Mouse (Mus musculus) bone marrow macrophage, adult 2 months (primary cell): ENCODE data around the gene A930018P22Rik. TPM values are rescaled to one million over a fixed set of nuclear protein-coding genes. Genes with fewer than 3 reads are reported as not detected.
"Not testable (repeated sequence)": the region's sequence is repeated elsewhere in the genome, so short reads cannot be mapped to it uniquely, and the experiment has no call there.

Experiments
- H3K27ac ChIP-seq: 2 replicates; pipeline ENCODE4 v1.5.1; 2012; ENCODE audit warnings: low read depth, low read length; ENCODE audit not compliant: insufficient read depth
- H3K4me1 ChIP-seq: 2 replicates; pipeline ENCODE4 v1.6.1; 2012; ENCODE audit warnings: low read length; ENCODE audit not compliant: control insufficient read depth, insufficient read depth
- H3K4me3 ChIP-seq: 2 replicates; pipeline ENCODE4 v1.5.1; 2012; ENCODE audit warnings: mild to moderate bottlenecking, low read length, moderate library complexity; ENCODE audit not compliant: insufficient read depth
- CTCF ChIP-seq: IDR thresholded peaks from 2 replicates; pipeline ENCODE4 v1.5.1; 2012; ENCODE audit warnings: low read depth, mild to moderate bottlenecking, low read length, moderate library complexity
- POLR2A ChIP-seq: IDR thresholded peaks from 2 replicates; pipeline ENCODE4 v1.6.1; 2012; ENCODE audit warnings: mild to moderate bottlenecking, low read depth, low read length, borderline replicate concordance
- polyA plus RNA-seq: library from polyadenylated mRNA; stranded (reverse); fragments of >200 nt; gene quantifications from 2 replicates; pipeline ENCODE4 v1.2.4, GENCODE M21; 2012; ENCODE audit not compliant: missing spikeins, insufficient read depth, insufficient read length

The A930018P22Rik gene
- polyA plus RNA-seq, 1 experiment, result not detected

DNA sequence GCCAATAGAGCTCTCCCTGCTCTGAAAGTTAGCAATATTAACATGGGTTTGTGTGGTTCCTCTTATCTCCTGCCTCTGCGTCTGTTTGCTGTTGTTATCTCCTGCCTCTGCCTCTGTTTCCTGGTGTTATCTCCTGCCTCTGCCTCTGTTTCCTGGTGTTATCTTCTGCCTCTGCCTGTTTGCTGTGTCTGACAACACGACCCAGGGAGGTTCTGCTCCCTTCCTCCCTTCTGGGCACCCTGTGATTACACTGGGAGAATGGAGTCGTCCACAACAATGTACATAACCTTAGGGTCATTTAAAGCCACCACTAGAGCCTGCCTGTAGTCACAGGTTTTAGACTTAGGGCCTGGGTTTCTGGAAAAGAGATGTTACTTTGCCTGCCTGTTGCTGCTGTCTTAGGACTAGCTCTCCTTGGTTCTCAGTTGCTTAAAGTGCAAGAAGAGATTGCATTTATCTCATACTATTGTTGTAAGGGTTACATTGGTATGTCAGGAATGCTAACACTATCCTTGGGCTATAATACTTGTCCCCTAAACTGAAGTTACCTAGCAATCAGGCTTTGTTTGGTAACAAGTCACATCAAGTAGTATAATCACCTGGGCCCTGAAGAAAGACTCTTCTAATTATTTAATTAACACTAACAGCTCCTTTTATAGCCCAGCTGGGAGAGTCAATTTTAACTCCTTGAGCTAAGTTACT lies 23.9 kb upstream of the A930018P22Rik start:
- Histone ChIP-seq H3K27ac (no peak overlapping the region), H3K4me1 (peaks cover 2% of the 10 kb centered on the region; the same call in 1 of the 2 replicates), H3K4me3 (no peak overlapping the region)
- TF ChIP-seq CTCF (no peak), POLR2A (no peak)

DNA sequence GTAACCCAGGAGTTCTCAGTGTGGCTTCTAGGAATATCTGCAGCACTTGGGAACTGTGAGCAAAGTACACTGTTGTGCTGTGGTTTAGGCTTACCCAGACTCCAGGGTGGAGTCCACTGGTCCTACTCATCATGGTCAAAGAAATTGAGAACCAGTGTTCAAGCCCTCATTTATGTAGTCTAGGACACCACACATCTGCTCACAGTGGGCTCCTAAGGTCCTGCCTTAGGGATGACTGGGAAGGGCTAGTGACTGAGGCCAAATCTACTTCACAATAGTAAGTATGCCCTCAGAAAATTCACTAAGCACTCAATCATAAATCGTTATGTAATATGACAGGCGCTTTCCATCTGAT lies 23.4 kb upstream of the A930018P22Rik start:
- no peak overlapping the region for H3K27ac ChIP-seq
- H3K4me1 ChIP-seq, result peaks cover 2% of the 10 kb centered on the region; the same call in 1 of the 2 replicates
- no peak overlapping the region for H3K4me3 ChIP-seq
- TF ChIP-seq CTCF (no peak), POLR2A (no peak)

DNA sequence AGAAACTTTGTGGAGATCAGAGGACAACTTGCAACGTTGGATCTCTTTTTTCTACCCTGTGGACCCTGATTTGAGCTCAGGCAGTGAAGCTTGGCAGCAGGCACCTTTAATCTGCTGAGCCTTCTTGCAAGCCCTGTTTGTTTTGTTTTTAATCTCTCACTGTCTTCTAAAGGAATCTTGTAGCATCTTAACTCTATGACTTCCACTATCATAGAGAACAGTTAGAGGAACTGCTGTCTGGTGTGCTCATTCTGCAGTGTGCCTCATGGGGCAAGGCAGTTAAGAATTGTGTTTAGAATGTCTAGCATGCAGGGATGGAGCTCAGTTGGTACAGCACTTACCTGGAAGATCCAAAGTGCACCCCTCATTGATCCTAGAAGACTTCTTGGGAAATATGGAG lies 22.6 kb upstream of the A930018P22Rik start:
- TF ChIP-seq CTCF, result no peak
- TF ChIP-seq POLR2A, result no peak
- Histone ChIP-seq H3K4me3 (no peak overlapping the region), H3K4me1 (peaks cover 6% of the 10 kb centered on the region; the same call in 1 of the 2 replicates), H3K27ac (no peak overlapping the region)

DNA sequence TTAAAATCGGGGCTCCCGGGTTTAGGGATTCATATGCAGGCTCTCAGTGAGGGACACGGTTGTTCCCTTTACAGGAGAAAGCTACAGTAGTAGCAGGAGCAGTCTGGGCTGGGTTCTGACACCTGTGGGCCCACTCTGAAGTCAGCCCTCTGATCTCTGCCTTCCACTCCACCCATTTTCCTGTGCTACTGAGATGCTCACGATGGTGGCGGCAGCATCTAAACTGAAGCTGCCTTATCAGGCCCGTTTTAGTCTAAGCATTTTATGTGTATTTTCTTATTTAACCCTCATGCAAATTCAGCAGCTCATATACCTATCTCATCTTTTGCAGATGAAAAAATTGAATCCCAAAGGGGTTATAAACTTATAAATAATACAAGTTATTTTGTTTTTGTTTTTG lies 17.8 kb upstream of the A930018P22Rik start:
- Histone ChIP-seq H3K4me1 (peaks cover 14% of the 10 kb centered on the region), H3K4me3 (no peak overlapping the region), H3K27ac (no peak overlapping the region)

DNA sequence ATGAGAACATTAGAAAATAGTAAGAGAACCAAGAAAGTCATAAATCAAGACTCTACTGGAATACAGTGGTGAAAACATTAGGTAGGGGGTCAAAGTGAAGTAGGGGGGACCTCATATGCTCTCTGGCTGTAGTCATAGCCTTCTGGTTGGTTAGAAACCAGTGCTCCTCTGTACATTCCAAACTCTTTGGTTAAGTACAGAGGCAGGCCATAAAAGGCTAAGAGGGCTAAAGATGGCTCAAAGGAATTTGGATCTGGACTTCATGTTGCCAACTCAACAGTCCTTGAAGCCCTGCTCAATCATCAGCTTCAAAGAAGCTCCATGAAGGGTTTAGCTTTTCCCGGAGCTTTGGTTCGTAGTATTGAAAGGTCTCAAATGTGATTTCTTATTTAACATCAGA lies 13.5 kb upstream of the A930018P22Rik start:
- H3K27ac ChIP-seq, result peak overlapping the region; percentile 71; the same call in 1 of the 2 replicates
- H3K4me1 ChIP-seq, result peaks cover 28% of the 10 kb centered on the region
- not testable (repeated sequence) for H3K4me3 ChIP-seq

More for the DNA sequence above, 17.8 kb upstream of the A930018P22Rik start:
- TF ChIP-seq CTCF, result no peak
- no peak for TF ChIP-seq POLR2A

DNA sequence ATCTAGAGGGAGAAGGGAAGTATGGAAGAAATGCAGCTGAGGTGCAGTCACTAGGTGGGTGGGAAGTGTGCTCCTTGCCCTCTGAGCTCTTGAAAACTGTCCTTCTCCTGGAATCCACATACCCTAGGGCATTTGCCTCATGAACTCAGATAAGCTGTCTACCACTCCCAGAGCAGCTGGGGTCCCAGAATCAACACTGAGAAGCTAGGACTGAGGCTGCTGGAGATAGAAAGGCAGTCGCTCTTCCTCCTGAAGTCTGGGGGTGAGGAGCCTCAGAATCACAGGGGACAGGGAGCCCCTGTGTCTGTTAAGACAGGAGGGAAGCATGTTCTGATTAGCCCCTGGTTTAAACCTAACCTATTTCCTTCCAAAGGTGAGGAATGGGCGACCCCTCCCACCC lies 13.0 kb upstream of the A930018P22Rik start:
- Histone ChIP-seq H3K27ac (peak overlapping the region; percentile 71), H3K4me3 (no peak overlapping the region), H3K4me1 (peaks cover 28% of the 10 kb centered on the region)
- no peak for TF ChIP-seq CTCF
- TF ChIP-seq POLR2A, result no peak

DNA sequence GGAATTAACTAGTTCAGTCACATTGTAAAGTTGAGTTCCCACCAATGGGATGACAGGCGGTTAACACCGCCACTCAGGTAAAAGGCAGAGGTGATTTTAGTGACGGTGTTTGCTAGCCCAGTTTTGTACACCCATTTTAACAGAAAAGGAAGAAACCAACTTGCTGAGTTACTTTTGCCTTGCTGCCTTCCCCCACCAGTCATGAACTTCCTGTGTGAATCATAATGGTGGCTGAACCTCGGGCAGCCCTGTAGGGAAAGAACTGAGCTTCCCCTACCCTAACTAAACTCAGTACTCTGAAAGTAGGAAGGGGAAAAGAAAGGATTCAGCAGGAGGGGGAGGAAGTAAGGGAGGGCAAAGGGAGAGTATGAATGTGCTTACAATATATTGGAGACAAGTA lies 12.5 kb upstream of the A930018P22Rik start:
- H3K4me1 ChIP-seq, result peaks cover 25% of the 10 kb centered on the region
- H3K27ac ChIP-seq, result peak overlapping the region; percentile 71
- TF ChIP-seq CTCF (no peak), POLR2A (no peak)
- H3K4me3 ChIP-seq, result no peak overlapping the region

DNA sequence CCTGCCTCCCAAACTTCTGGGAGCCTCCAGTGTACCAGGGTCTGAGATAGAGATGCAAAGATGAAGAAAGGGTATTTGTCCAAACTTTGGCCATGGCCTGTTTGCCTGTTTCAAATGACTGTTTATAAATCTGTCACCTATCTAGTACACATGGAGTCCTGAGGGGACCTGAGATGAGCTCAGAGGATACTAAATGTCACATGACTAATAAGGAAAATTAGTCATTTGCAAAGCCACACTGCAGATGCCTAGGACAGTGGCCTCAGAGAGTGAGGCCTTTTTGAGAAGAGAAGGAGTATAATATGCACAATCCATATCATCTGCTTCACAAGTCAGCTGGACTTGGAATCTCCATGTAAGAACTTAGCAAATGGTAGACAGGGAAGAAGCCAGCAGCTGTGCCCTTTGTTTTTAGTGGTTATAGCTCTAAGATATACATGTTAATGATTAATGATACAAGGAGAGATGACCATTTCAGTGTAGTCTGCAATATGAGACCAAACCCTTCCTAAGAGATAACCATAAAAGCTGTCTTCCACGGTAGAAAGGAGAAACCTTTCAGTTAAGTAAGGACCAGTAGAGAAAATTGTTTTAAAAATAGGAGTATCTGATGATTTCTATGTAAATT lies 11.3 kb upstream of the A930018P22Rik start:
- H3K4me1 ChIP-seq, result peaks cover 22% of the 10 kb centered on the region
- not testable (repeated sequence) for H3K27ac ChIP-seq, H3K4me3 ChIP-seq

DNA sequence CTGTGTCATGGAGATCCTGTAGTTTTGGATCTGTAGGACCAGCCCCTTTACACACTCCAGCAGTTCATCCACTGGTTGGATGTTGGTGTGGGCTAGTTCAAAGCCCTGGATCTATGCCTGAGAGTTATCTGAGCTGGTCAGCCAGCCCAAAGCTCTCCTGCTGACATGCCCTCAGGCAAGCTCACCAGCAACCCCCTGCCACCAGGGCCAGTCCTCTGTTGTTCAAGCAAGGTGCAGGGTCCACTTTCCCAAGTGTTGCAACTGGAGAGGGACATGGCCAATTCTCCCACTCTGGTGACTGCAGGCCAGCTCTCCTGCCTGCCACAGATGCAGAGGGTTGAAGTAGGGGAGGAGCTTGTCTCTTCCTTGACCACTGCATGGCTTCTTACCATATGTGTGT lies 9.0 kb upstream of the A930018P22Rik start:
- H3K4me1 ChIP-seq, result peaks cover 22% of the 10 kb centered on the region
- H3K27ac ChIP-seq, H3K4me3 ChIP-seq: not testable (repeated sequence)

DNA sequence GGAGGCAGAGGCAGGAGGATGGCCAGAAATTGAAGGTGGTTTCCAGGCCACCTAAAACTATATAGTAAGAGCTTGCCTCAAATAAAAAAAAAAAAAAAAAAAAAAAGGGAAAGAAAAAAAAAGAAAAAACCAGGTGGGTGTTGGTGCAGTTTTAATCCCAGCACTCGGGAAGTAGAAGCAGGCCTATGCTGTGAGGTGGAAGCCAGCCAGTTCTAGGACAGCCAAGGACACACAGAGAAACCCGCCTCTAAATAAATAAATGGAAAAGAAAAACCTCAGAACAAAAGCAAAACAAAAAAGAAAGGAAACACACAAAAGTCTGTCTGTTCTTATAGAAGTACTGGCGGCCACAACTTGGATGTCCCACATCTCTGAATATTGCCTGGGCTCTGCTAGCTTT lies 7.7 kb upstream of the A930018P22Rik start:
- no peak overlapping the region for H3K27ac ChIP-seq
- TF ChIP-seq CTCF (no peak), POLR2A (no peak)
- H3K4me1 ChIP-seq, result peaks cover 13% of the 10 kb centered on the region
- H3K4me3 ChIP-seq, result no peak overlapping the region

DNA sequence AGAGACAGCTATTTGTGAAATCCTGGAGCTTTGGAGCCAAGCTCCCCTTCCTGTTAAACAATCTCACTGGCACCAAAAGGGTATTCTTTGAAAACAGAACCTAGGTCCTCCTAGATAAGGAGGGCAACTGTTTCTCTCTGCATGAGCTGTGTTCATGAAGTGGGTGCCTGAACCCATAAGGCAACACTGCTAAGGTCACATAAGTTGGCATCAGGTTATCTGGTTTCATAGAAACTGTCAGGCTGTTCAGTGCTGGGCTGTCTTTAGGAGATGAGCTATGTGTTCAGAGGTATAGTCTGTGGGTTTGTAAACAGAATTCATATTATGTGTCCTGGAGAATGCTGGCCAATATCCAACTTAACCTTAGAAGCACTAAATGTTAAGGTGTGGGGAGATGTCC lies 5.4 kb upstream of the A930018P22Rik start:
- not testable (repeated sequence) for H3K4me3 ChIP-seq, H3K4me1 ChIP-seq, H3K27ac ChIP-seq
